Mouse (Mus musculus): Measurements from ENCODE around the gene Snx29. TPM values are rescaled to one million over a fixed set of nuclear protein-coding genes. Genes with fewer than 3 reads are reported as not detected.

Gene Snx29
- polyA plus RNA-seq, 1 experiment from 2014 or later, result 15.3 TPM

DNA sequence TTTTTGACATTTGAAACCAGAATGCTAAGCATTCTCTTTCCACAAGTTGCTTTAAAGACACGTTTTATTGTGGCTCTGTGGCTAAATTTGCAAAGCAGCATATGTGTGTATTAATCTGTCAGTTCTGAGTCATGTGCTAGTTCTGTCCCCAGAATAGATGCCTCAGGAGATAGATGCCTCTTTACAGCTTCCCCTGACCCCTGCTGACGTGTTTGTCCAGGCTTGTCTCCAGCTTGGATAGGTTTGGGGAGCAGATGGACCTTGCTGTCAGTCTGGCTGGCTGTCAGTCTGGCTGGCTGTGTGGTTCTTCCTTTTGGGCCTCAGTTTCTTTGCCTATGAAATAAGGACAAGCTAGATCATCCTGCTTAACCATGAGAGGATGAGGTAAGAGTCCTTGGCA lies 292.9 kb downstream of the Snx29 start:
- Histone ChIP-seq H3K9ac (ENCODE audit: low read depth, low read length) (no peak overlapping the region), H3K4me2 (replicated peaks; ENCODE audit: low read depth, low read length) (no peak overlapping the region), H3K4me3 (ENCODE audit: low read depth, low read length) (no peak overlapping the region), H3K9me3 (ENCODE audit: control insufficient read depth, low read length) (0 out of 2 replicates have a peak, but pooled peaks cover 2% of the 10 kb centered on the region), H3K27me3 (ENCODE audit: control insufficient read depth, insufficient read depth, low read length) (no peaks in the 10 kb centered on the region), H3K4me1 (replicated peaks; ENCODE audit: control insufficient read depth, insufficient read depth, low read length) (no peaks in the 10 kb centered on the region), H3K36me3 (ENCODE audit: control insufficient read depth, insufficient read depth, low read length) (no peaks in the 10 kb centered on the region), H3K27ac (ENCODE audit: low read depth, low read length) (no peak overlapping the region)
- DNase-seq (ENCODE audit: low spot score) (no peak), ATAC-seq (ENCODE audit: low FRiP score) (no peak)
- 67% methylated on average over 2 of the region's 2 CpGs for WGBS

DNA sequence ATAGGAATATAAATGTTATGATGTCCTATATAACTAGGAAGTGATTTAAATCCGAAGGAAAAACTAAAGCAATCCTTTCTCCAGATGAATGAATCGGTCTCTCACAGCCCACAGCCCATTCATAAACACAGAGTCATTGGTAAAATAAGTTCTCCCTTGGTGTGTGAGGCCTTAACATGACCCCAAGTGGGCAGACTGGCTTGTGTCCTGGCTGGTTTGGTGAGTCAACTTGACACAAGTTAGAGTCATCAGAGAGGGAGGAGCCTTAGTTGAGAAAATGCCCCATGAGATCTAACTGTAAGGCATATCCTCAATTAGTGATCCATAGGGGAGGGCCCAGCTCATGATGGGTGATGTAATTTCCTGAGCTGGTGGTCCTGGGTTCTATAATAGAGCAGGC lies 297.2 kb downstream of the Snx29 start:
- WGBS, result 92% methylated on average over 2 of the region's 2 CpGs
- DNase-seq (ENCODE audit: low spot score) (no peak), ATAC-seq (ENCODE audit: low FRiP score) (no peak)
- Histone ChIP-seq H3K27me3 (ENCODE audit: control insufficient read depth, insufficient read depth, low read length) (no peaks in the 10 kb centered on the region), H3K9me3 (ENCODE audit: control insufficient read depth, low read length) (0 out of 2 replicates have a peak, but pooled peaks cover 2% of the 10 kb centered on the region), H3K27ac (ENCODE audit: low read depth, low read length) (no peak overlapping the region), H3K9ac (ENCODE audit: low read depth, low read length) (no peak overlapping the region), H3K4me1 (replicated peaks; ENCODE audit: control insufficient read depth, insufficient read depth, low read length) (no peaks in the 10 kb centered on the region), H3K4me2 (replicated peaks; ENCODE audit: low read depth, low read length) (no peak overlapping the region), H3K36me3 (ENCODE audit: control insufficient read depth, insufficient read depth, low read length) (no peaks in the 10 kb centered on the region), H3K4me3 (ENCODE audit: low read depth, low read length) (no peak overlapping the region)

GRCm38 (mm10) chr16:11621042-11621441 lies 298.3 kb downstream of the Snx29 start:
- Histone ChIP-seq H3K4me2 (replicated peaks; ENCODE audit: low read depth, low read length) (no peak overlapping the region), H3K36me3 (ENCODE audit: control insufficient read depth, insufficient read depth, low read length) (no peaks in the 10 kb centered on the region), H3K9me3 (ENCODE audit: control insufficient read depth, low read length) (0 out of 2 replicates have a peak, but pooled peaks cover 2% of the 10 kb centered on the region), H3K4me1 (replicated peaks; ENCODE audit: control insufficient read depth, insufficient read depth, low read length) (no peaks in the 10 kb centered on the region), H3K9ac (ENCODE audit: low read depth, low read length) (no peak overlapping the region), H3K27ac (ENCODE audit: low read depth, low read length) (no peak overlapping the region), H3K27me3 (ENCODE audit: control insufficient read depth, insufficient read depth, low read length) (no peaks in the 10 kb centered on the region), H3K4me3 (ENCODE audit: low read depth, low read length) (no peak overlapping the region)
- 86% methylated on average over 3 of the region's 3 CpGs for WGBS
- ATAC-seq (ENCODE audit: low FRiP score), result no peak
- no peak for DNase-seq (ENCODE audit: low spot score)

GRCm38 (mm10) chr16:11621664-11622063 lies 299.0 kb downstream of the Snx29 start:
- H3K27ac ChIP-seq (ENCODE audit: low read depth, low read length), result no peak overlapping the region
- H3K4me3 ChIP-seq (ENCODE audit: low read depth, low read length), result no peak overlapping the region
- H3K4me1 ChIP-seq (replicated peaks; ENCODE audit: control insufficient read depth, insufficient read depth, low read length), result no peaks in the 10 kb centered on the region
- H3K9me3 ChIP-seq (ENCODE audit: control insufficient read depth, low read length), result 0 out of 2 replicates have a peak, but pooled peaks cover under 1% of the 10 kb centered on the region
- no peak overlapping the region for H3K4me2 ChIP-seq (replicated peaks; ENCODE audit: low read depth, low read length)
- no peak overlapping the region for H3K9ac ChIP-seq (ENCODE audit: low read depth, low read length)
- DNase-seq (ENCODE audit: low spot score) (no peak), ATAC-seq (ENCODE audit: low FRiP score) (no peak)
- H3K27me3 ChIP-seq (ENCODE audit: control insufficient read depth, insufficient read depth, low read length), result no peaks in the 10 kb centered on the region
- no peaks in the 10 kb centered on the region for H3K36me3 ChIP-seq (ENCODE audit: control insufficient read depth, insufficient read depth, low read length)
- WGBS, result 76% methylated on average over 1 of the region's 1 CpGs

GRCm38 (mm10) chr16:11623032-11623431 lies 300.3 kb downstream of the Snx29 start:
- ATAC-seq (ENCODE audit: low FRiP score), result no peak

GRCm38 (mm10) chr16:11624121-11624520 lies 301.4 kb downstream of the Snx29 start:
- ATAC-seq (ENCODE audit: low FRiP score) (no peak), DNase-seq (ENCODE audit: low spot score) (no peak)
- Histone ChIP-seq H3K4me2 (replicated peaks; ENCODE audit: low read depth, low read length) (no peak overlapping the region), H3K9me3 (ENCODE audit: control insufficient read depth, low read length) (no peaks in the 10 kb centered on the region), H3K4me1 (replicated peaks; ENCODE audit: control insufficient read depth, insufficient read depth, low read length) (no peaks in the 10 kb centered on the region), H3K9ac (ENCODE audit: low read depth, low read length) (no peak overlapping the region), H3K27me3 (ENCODE audit: control insufficient read depth, insufficient read depth, low read length) (no peaks in the 10 kb centered on the region), H3K36me3 (ENCODE audit: control insufficient read depth, insufficient read depth, low read length) (no peaks in the 10 kb centered on the region), H3K27ac (ENCODE audit: low read depth, low read length) (no peak overlapping the region), H3K4me3 (ENCODE audit: low read depth, low read length) (no peak overlapping the region)
- 72% methylated on average over 2 of the region's 2 CpGs for WGBS

More at GRCm38 (mm10) chr16:11623032-11623431, 300.3 kb downstream of the Snx29 start:
- Histone ChIP-seq H3K4me1 (replicated peaks; ENCODE audit: control insufficient read depth, insufficient read depth, low read length) (no peaks in the 10 kb centered on the region), H3K9ac (ENCODE audit: low read depth, low read length) (no peak overlapping the region), H3K4me3 (ENCODE audit: low read depth, low read length) (no peak overlapping the region), H3K27ac (ENCODE audit: low read depth, low read length) (no peak overlapping the region), H3K4me2 (replicated peaks; ENCODE audit: low read depth, low read length) (no peak overlapping the region), H3K9me3 (ENCODE audit: control insufficient read depth, low read length) (no peaks in the 10 kb centered on the region), H3K27me3 (ENCODE audit: control insufficient read depth, insufficient read depth, low read length) (no peaks in the 10 kb centered on the region), H3K36me3 (ENCODE audit: control insufficient read depth, insufficient read depth, low read length) (no peaks in the 10 kb centered on the region)
- DNase-seq (ENCODE audit: low spot score), result no peak
- WGBS, result 87% methylated on average over 3 of the region's 3 CpGs

- Histone ChIP-seq H3K9me3 (ENCODE audit: control insufficient read depth, low read length) (no peaks in the 10 kb centered on the region), H3K4me2 (replicated peaks; ENCODE audit: low read depth, low read length) (no peak overlapping the region), H3K4me3 (ENCODE audit: low read depth, low read length) (no peak overlapping the region), H3K27ac (ENCODE audit: low read depth, low read length) (no peak overlapping the region), H3K27me3 (ENCODE audit: control insufficient read depth, insufficient read depth, low read length) (no peaks in the 10 kb centered on the region), H3K36me3 (ENCODE audit: control insufficient read depth, insufficient read depth, low read length) (no peaks in the 10 kb centered on the region), H3K4me1 (replicated peaks; ENCODE audit: control insufficient read depth, insufficient read depth, low read length) (no peaks in the 10 kb centered on the region), H3K9ac (ENCODE audit: low read depth, low read length) (no peak overlapping the region)
- no peak for ATAC-seq (ENCODE audit: low FRiP score)
- no peak for DNase-seq (ENCODE audit: low spot score)
- WGBS, result 50% methylated on average over 1 of the region's 1 CpGs
Observed at GRCm38 (mm10) chr16:11626004-11626481, 303.3 kb downstream of the Snx29 start.

- H3K9me3 ChIP-seq (ENCODE audit: control insufficient read depth, low read length), result no peaks in the 10 kb centered on the region
- H3K4me2 ChIP-seq (replicated peaks; ENCODE audit: low read depth, low read length), result no peak overlapping the region
- no peaks in the 10 kb centered on the region for H3K27me3 ChIP-seq (ENCODE audit: control insufficient read depth, insufficient read depth, low read length)
- 98% methylated on average over 2 of the region's 2 CpGs for WGBS
- no peak overlapping the region for H3K9ac ChIP-seq (ENCODE audit: low read depth, low read length)
- ATAC-seq (ENCODE audit: low FRiP score) (no peak), DNase-seq (ENCODE audit: low spot score) (no peak)
- no peak overlapping the region for H3K27ac ChIP-seq (ENCODE audit: low read depth, low read length)
- no peaks in the 10 kb centered on the region for H3K36me3 ChIP-seq (ENCODE audit: control insufficient read depth, insufficient read depth, low read length)
- H3K4me1 ChIP-seq (replicated peaks; ENCODE audit: control insufficient read depth, insufficient read depth, low read length), result no peaks in the 10 kb centered on the region
- no peak overlapping the region for H3K4me3 ChIP-seq (ENCODE audit: low read depth, low read length)
Observed at GRCm38 (mm10) chr16:11626616-11627015, 303.9 kb downstream of the Snx29 start.

GRCm38 (mm10) chr16:11627866-11628638 lies 305.3 kb downstream of the Snx29 start:
- WGBS, result 85% methylated on average over 9 of the region's 9 CpGs
- Histone ChIP-seq H3K36me3 (ENCODE audit: control insufficient read depth, insufficient read depth, low read length) (no peaks in the 10 kb centered on the region), H3K4me1 (replicated peaks; ENCODE audit: control insufficient read depth, insufficient read depth, low read length) (no peaks in the 10 kb centered on the region), H3K4me2 (replicated peaks; ENCODE audit: low read depth, low read length) (no peak overlapping the region), H3K27me3 (ENCODE audit: control insufficient read depth, insufficient read depth, low read length) (no peaks in the 10 kb centered on the region), H3K4me3 (ENCODE audit: low read depth, low read length) (no peak overlapping the region), H3K9me3 (ENCODE audit: control insufficient read depth, low read length) (no peaks in the 10 kb centered on the region), H3K9ac (ENCODE audit: low read depth, low read length) (no peak overlapping the region), H3K27ac (ENCODE audit: low read depth, low read length) (no peak overlapping the region)
- no peak for DNase-seq (ENCODE audit: low spot score)
- no peak for ATAC-seq (ENCODE audit: low FRiP score)

All from hindbrain, embryonic 11.5 days (tissue).